Mouse (Mus musculus): ENCODE results near the gene Rapgef3. TPM values are rescaled to one million over a fixed set of nuclear protein-coding genes. Genes with fewer than 3 reads are reported as not detected.

Gene Rapgef3
- total RNA-seq, 2 experiments from 2014 or later, result 4.0 to 12.0 TPM

DNA sequence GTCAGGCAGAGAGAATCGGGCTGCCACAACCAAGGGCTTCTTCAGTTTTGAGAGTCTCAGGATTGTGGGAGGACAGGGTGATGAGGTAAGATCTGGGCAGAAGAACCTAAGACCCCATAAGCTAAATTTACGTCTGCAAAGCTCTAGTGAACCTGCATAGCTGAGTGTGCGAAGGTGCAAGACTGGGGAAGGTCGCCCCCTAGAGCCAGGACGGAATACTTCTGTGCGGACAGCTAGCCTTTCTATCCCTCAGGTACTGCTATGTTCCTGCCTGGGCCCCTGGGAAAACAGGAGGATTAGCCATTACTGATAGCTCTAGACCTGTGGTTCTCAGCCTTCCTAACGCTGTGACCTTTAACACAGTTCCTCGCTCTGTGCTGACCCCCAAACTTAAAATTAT is 8.7 kb upstream of the Rapgef3 start:
- ATAC-seq (replicated peaks; ENCODE audit: poor library complexity), result peak; percentile 83

DNA sequence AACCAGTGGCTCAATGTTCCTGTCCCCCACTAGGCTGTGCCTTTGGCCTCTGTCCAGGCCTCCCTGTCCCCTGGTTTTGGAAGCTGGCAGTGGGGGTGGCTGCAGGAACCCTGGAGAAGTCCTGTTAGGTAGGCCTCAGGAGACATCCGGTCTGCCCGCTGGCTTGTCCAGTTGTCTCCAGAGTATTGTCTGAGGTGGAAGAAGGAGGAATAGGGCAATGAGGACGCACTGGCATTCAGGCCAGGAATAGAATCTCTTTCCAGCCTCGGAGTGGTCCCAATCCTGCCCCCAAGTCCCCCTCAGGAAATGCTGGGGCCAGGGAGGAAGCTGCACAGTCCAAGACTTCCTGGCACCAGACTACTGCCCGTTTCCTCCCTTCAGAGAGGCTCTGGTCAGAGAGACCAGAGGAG is 6.2 kb upstream of the Rapgef3 start:
- ATAC-seq (replicated peaks; ENCODE audit: poor library complexity), result no peak

DNA sequence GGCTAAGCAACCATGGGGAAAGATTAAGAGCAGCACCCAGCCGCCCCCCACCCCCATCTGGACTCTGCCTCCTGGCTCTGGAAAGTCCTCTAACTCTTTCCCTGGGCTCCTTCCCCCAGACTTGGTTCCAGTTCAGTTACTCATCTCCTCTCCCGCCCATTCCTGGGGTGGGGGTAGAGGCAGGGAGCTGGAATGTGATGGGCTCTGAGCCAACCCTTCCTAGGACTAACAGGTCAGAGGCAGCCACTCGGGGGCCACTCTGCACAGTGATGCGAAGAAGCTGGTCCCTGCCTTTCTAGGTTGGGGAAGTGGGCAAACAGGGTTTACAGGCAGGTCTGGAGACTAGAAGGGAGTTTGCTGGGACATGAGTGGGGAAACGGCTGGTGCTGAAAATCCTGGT is 5.3 kb upstream of the Rapgef3 start:
- ATAC-seq (replicated peaks; ENCODE audit: poor library complexity), result no peak

DNA sequence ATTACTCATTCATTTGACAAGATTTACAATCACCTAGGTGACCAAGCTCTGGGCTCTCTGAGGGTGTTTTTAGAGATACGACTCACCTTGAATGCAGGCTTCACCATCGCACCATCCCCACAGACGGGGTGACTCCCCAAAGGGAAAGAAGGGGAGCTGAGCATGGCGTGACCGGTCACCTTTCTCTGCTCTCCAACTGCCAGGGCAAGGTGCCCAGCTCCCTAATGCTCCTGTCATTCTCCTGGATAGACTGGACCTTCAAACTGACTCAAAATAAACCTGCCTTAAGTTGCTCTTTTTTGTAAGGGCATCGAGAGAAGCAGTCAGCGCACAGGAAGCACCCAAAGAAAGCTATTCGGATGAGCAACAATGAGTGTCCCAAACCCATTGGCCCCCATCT is 2.5 kb upstream of the Rapgef3 start:
- ATAC-seq (replicated peaks; ENCODE audit: poor library complexity), result no peak

DNA sequence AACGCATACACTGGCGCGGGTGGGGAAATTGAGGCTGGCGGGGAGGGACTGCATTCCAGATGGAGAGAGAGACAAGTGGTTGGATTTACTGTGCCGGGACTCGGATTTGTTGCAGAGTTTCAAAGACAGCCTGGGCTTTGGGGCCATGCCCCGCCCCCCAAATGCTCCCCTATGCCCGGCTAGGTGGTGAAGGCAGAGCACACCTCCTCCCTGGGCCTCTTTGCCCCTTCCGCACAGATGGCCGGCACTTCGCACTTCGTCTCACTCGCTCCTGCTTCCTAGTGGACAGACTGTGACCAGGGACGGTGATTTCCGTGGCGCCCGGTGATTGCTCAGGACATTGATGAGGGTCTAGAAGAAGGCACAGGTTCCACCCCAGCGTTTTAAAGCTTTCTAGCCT is 420 bp upstream of the Rapgef3 start:
- ATAC-seq (replicated peaks; ENCODE audit: poor library complexity), result peak; percentile 33

DNA sequence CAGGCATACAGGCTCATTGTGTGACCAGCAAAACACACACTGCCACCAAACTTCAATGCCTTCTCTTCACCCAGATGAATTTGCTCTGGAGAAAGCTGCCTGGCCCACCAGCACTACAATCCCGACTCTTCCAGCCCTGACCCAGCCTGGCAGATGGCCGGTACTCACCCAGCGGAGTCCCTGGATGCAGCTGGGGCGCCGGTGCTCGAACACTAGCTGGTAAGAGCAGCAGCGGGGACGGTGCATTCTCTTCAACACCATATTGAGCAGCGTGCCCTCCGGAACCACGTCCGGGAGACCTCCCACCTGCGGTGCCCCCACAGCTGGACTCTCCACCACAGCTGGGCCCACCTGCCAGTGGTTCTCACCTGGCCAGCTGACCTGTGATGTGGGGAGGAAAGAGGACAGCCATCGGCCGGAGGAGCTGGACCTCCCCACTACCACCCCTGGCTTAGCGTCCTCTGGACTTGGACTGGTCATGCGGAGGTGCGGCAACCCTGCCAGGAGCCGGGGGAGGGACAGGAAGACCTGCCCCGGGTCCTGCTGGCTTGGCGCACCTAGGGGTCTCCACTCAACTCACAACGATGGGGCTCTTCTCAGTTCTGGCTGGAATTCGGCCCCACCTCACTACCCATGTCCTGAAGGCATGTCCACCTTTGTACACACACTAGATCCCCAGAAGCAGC is 1.0 kb downstream of the Rapgef3 start:
- ATAC-seq (replicated peaks; ENCODE audit: poor library complexity), result no peak

DNA sequence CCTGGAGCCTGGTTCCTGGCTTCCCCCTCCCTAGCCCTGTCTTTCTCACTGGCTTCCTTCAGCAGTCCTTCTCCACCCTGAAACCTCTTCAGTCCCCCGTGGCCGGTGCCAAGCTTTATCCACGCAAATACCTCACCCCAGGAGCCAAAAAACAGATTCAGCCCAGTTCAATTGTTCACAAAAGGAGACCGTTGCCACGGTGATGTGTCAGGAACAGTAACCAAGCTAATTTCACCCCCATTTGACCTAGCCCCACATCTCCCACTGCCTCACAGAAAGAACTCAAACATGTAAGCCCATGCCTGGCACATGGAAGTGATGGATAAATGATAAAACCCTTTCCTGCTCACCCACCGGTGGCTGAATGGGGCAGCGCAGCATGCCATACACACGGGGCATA is 1.6 kb downstream of the Rapgef3 start:
- ATAC-seq (replicated peaks; ENCODE audit: poor library complexity), result no peak

DNA sequence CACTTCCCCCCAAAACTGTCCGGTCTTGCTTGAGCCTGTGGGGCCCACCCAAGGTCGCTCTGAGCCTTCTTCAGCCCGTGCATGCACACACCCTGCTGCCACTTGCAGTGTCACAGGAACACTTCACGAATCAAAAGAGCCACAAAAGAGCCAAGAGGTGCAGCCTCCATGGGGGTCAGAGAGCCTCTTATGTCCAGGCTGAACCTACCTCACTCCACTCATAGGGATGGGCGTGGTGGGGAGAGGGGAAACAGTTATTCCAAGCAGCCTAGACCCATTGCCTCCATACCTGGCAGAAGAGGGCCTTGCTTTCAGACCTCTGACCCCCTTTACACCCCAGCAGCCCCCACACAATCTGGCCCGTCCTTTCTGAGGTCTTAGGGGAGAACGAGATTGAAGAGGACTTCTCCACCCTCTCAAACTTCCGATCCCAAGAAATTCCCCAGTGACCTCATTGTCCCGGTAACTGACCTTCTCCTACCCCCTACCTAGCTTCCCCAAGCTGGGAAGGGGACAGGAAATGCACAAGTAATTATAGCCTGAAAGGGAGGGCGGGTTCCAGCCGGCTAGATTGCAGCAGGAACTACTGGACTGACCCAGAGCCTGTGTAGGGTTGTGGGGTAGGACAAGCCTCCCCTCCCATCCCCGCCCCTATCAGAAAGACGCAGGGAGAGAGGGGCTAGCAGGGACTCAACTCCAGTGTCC is 2.5 kb downstream of the Rapgef3 start:
- ATAC-seq (replicated peaks; ENCODE audit: poor library complexity), result no peak

DNA sequence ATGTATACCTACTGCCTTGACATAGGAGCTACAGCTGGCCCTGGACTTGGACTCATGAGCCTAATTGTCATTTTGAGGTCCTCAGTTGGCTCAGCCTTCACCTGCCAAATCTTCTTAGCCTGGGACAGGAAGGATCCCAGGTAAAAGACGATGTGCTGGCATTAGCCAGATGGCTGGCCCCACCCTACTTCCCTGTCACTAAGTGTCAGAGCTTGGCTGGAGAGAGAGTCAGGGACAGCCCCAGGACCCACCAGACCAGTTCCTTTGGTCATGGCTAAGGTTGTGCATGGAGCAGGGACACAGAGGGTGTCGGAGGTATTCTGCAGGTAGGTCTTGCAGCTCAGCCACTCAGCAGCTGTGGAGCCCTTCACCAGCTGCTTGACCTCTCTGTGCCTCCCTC is 3.2 kb downstream of the Rapgef3 start:
- no peak for ATAC-seq (replicated peaks; ENCODE audit: poor library complexity)

DNA sequence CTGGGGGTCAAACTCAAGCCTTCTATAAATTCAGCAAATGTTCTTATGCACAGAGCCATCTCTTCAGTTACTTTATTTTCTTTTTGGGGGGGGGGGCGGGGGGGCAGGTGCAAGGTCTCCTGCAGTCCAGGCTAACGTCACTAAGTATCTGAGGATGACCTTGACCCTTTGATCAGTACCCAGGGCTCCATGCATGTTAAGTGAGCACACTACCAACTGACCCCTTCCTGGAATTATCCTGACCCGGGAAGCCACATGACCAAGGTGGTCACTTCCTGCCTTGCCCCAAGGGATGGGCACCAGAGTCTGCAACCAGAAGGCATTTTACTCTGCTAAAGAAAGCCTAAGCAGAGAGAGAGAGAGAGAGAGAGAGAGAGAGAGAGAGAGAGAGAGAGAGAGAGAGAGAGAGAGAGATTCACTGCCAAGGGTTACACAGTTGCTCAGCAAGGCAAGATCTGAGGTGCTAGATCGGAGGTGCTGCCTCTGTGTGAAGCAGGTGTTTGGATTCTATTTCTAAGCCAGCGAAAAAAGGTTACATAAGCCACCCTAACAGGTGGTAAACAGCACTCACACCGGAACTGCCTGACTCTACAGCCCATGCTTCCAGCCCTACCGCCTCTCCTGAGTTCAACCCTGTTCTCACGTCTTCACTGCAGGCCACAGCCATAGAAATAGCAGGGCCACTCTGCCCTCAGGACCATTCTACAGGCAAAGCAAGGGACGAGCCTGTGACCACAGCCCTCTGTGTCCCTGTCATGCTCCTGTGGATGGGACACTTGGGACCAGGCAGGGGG is 4.3 kb downstream of the Rapgef3 start:
- no peak for ATAC-seq (replicated peaks; ENCODE audit: poor library complexity)

DNA sequence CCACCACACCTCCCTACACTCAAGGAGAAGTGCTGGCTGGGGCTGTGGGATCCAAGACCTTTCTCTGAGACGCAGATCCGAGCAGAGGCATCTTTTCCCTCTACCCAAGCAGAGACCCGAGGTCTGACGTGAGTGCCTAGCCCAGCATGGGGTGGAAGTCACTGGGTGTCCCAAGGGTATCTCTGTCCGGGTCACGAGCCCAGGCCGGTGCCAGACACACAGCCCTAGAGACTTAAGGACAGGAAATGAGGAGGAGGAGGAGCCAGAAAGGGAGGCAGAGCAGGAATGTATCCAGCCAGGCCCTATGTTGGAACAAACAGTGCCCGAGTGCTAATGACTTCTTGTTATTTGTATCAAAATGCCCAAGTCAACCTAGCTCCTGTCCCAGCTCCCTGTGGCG is 5.0 kb downstream of the Rapgef3 start:
- ATAC-seq (replicated peaks; ENCODE audit: poor library complexity), result no peak

DNA sequence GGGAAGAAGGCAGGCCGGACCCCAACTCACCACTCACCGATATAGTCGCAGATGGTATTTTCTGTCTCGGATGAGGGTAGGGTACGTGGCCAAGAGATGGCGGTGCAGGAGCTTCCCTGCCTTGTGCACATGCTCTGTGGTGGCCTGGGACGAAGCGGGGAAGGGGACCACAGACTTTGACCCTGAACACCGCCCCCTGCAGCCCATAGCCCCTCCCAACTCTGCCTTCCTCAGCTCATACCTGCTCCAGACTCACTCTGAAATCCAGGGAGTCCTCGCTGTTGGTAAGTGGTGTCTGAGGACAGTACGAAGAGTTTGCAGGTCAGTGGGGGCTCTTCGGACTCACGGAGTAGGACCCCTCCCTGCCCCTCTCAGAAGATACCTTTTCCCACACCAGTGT is 6.3 kb downstream of the Rapgef3 start:
- no peak for ATAC-seq (replicated peaks; ENCODE audit: poor library complexity)

DNA sequence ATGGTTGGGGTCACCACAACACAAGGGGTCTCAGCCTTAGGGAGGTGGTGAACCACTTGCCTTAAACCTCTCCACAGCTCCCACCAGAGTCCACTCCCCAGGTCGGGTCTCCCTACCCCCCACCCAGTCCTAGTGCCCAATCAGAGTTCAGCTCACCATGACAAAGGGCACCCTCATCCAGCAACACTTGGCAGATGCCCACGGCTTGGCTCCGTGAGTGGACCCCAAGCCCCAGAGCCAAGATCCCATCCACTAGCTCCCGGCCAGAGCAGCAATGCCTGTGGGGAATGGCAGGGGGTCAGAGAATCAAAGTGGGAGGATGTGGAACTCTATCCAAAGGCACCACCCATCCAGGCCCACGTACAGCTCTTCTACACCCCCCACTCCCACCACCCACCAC is 6.8 kb downstream of the Rapgef3 start:
- no peak for ATAC-seq (replicated peaks; ENCODE audit: poor library complexity)

DNA sequence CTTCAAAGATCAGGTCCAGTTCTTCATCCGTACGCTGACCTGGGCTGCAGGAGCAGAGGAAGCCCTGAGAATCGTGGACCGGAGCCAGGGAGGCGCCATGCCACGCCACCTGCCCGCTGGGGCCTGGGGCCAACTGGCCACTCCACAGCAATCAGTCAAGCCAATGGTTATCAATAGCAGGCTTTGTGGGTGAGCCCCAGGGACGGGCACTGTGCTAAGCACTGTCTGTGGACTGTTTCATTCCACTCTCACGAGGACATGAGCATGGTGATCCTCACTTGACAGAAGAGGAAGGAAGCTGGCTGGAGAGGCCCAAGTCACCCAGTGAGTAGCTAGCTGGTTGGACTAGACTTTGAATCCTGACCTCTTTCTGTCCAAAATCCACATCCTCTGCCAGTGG is 7.8 kb downstream of the Rapgef3 start:
- ATAC-seq (replicated peaks; ENCODE audit: poor library complexity), result no peak

DNA sequence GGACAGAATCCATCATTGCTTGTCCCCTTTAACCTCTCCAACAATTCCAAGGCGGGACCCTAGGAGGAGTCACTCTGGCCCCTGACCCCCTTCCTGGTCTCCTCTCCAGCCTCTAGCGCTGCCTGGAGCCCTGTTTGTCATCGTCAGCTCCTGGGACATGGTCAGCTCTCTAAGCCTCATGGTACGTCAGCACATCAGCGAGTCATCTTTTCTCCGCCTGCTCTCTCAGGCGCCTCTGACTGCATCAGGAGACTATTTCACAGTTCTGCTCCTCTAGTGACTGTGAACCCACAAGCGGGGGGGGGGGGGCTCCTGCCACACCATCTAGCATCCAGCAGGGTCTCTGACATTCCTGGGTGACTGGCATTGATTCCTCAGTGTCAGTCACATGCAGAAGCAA is 12.4 kb downstream of the Rapgef3 start:
- no peak for ATAC-seq (replicated peaks; ENCODE audit: poor library complexity)

DNA sequence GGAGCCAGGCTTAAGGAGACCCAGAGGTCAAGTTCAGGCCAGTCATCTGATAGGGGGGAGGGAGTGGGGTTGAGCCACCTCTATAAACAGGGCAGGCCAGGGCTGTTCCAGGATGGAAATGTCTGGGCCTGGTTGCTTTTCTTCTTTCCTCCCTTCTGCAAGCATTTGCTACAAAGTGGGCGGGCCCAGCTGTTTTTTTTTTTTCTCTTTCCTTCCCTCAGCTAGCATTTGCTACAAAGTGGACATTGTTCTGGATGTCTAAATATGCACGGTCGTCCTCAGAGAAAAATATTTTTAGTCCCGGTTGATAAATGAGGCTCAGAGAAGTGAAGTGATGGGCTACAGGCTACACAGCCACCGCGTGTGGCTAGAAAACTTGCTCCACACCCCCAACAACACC is 13.3 kb downstream of the Rapgef3 start:
- ATAC-seq (replicated peaks; ENCODE audit: poor library complexity), result no peak

DNA sequence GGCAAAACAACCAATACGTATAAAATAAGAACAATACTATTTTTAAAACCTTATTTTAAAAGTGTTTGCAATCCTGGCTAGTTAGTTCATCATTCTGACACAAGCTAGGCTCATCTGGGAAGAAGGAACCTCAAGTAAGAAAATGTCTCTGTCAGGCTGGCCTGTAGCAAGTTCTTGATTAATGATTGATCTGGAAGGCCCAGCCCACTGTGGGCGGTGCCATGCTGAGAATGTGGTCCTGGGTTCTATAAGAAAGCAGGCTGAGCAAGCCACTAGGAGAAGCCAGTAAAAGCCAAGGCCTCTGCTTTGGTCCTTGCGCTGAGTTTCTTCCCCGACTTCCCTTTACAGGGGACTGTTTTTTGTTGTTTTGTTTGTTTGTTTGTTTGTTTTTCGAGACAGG is 15.3 kb downstream of the Rapgef3 start:
- ATAC-seq (replicated peaks; ENCODE audit: poor library complexity), result no peak

DNA sequence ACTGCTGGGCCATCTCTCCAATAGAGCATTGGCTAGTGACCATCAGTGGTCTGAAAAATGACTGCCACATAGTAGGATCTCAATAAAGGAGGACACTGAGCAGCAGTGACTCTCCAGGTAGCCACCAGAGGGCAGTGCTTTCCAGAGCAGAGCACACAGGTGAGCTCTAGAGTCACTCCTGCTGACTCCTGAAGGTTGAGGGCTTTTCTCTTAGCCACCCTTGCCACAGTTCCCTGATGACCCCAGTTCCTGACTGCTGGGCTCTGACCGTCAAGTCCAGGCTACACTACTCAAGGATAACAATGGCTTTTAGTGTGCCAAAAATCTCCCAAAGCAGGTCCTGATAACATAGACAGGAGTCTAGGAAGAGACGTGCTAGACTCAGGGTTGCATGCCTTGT is 16.1 kb downstream of the Rapgef3 start:
- ATAC-seq (replicated peaks; ENCODE audit: poor library complexity), result no peak

DNA sequence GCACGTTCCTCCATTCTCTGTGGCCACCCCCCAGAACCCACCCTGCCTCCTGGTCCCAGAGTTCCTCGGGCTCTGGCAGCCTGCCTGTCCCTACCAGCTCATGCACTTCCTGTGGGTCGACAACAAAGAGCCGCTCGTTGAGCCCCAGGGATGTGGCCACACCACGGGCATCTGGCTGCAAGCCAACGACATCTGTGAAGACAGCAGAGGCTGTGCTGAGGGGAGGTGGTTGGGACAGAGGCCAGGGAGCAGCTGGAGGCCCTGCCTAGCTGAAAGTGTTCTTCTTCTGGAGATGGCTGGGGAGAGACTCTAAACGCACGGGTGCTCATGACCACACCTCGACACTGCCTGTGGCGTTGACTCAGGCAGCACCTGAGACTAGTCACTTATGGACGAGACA is 17.1 kb downstream of the Rapgef3 start:
- ATAC-seq (replicated peaks; ENCODE audit: poor library complexity), result peak; percentile 71

DNA sequence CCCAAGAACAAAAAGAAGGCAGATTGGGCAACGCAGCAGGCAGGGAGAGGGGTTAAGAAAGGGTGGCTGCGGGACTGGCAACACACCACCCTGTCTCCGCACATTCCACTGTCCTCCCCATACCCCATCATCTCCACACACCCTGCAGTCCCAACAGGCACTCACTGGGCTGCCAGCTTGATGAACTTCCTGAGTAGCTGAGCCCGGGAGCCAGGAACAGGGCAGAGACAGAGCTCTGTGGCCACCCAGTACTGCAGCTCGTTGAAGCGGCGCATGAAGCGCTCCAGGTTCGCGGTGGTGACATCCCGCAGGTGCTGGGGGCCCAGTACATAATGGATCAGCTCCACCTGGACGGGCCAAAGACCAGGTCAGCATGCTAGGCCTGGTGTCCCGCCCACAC is 17.9 kb downstream of the Rapgef3 start:
- ATAC-seq (replicated peaks; ENCODE audit: poor library complexity), result 0 out of 2 replicates have a peak, but pooled peaks have one; percentile 3

DNA sequence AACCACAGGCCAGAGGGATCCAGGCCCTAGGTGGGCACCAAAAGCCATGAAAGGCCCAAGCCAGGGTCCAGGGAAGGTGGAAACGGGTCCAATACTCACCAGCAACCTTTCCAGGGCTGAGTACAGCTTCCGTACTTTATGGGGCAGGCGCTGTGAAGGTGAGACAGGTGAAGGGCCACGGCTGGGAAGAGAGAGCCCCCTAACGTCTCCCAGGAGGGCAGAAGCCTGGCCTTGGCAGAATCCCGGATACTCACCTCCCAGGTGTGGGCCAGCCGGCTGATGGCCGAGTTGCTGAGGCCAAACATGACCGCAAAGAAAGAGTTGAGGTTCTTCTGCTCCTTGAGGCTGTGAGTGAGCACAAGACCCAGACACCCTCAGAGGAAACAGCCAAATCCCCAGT is 18.4 kb downstream of the Rapgef3 start:
- ATAC-seq (replicated peaks; ENCODE audit: poor library complexity), result no peak

DNA sequence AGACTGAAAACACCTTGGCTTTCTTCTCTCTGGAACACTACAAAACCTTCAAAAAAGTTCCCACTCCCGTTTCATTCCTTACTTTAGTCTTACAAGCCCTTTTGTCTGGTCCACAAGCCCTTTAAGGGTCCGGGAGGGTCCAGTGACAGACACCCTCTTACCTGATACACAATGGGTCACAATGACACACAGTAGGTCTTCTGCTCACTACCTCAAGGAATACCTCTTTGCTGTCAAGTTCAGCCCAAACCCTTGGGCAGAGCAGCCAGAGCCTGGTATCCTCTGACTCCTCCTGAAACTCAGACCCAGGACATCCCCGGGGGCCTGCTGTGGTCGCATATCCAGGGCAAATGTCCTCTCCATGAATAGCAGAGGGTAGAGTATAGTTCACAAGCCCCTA is 18.8 kb downstream of the Rapgef3 start:
- no peak for ATAC-seq (replicated peaks; ENCODE audit: poor library complexity)
